Mouse (Mus musculus) stomach, embryonic 16.5 days (tissue): ENCODE results near the gene Aco1. TPM values are rescaled to one million over a fixed set of nuclear protein-coding genes. Genes with fewer than 3 reads are reported as not detected.

Experiments
- ATAC-seq: fragments of 200-750 bp; cut with Nextera tagmentation; 2 replicates; pipeline ENCODE4 v1.8.0; 2017; ENCODE audit warnings: moderate number of reproducible peaks, moderate TSS enrichment; ENCODE audit not compliant: insufficient read depth, low FRiP score
- H3K27ac ChIP-seq: fragments of 300-500 bp; sonication (generic); 2 replicates; pipeline ENCODE4 v1.5.1; 2014; ENCODE audit warnings: low read length
- H3K27me3 ChIP-seq: fragments of 300-500 bp; sonication (generic); 2 replicates; pipeline ENCODE4 v1.6.1; 2014; ENCODE audit warnings: low read length, control low read depth, mixed read lengths; ENCODE audit not compliant: control insufficient read depth, insufficient read depth
- H3K36me3 ChIP-seq: fragments of 300-500 bp; sonication (generic); 2 replicates; pipeline ENCODE4 v1.6.1; 2014; ENCODE audit warnings: low read length; ENCODE audit not compliant: control insufficient read depth, insufficient read depth
- H3K4me1 ChIP-seq: fragments of 300-500 bp; sonication (generic); 2 replicates; pipeline ENCODE4 v1.6.1; 2014; ENCODE audit warnings: low read length, control low read depth, mixed read lengths; ENCODE audit not compliant: control insufficient read depth, insufficient read depth
- H3K4me2 ChIP-seq: fragments of 300-500 bp; sonication (generic); 2 replicates; pipeline ENCODE4 v1.6.1; 2014; ENCODE audit warnings: low read depth, low read length, mixed read lengths
- H3K4me3 ChIP-seq: fragments of 300-500 bp; sonication (generic); replicated peaks from 2 replicates; pipeline ENCODE4 v1.5.1; 2014; ENCODE audit warnings: mild to moderate bottlenecking, low read length
- H3K9ac ChIP-seq: fragments of 300-500 bp; sonication (generic); 2 replicates; pipeline ENCODE4 v1.6.1; 2014; ENCODE audit warnings: low read length
- H3K9me3 ChIP-seq: fragments of 300-500 bp; sonication (generic); replicated peaks from 2 replicates; pipeline ENCODE4 v1.6.1; 2016; ENCODE audit warnings: low read length, control low read depth; ENCODE audit not compliant: control insufficient read depth
- WGBS: fragments of 180-500 bp; shearing (Covaris S2); extraction: QIAGEN DNeasy Blood & Tissue Kit; methylation state at CpG from one replicate; pipeline ENCODE4 v1.1.7; 2014; 5-methylcytosine and 5-hydroxymethylcytosine counted together
- polyA plus RNA-seq: library from polyadenylated mRNA; unstranded; fragments of >200 nt; fragmentation: Nextera tagmentation; extraction: Ambion mirVana; gene quantifications from 2 replicates; pipeline ENCODE4 v1.2.1, GENCODE M21; 2015

Gene Aco1
- polyA plus RNA-seq, 1 experiment from 2014 or later = 66.3 TPM

- Histone ChIP-seq H3K36me3 (peaks cover 8% of the 10 kb centered on the region; the same call in 1 of the 2 replicates), H3K27me3 (no peaks in the 10 kb centered on the region), H3K9me3 (no peaks in the 10 kb centered on the region), H3K9ac (no peak overlapping the region), H3K27ac (no peak overlapping the region), H3K4me2 (no peak overlapping the region), H3K4me1 (no peaks in the 10 kb centered on the region), H3K4me3 (no peak overlapping the region)
- WGBS = 78% methylated on average over 4 of the region's 4 CpGs
- ATAC-seq = no peak
These were observed 28.6 kb downstream of the Aco1 start for GRCm38 (mm10) chr4:40171477-40171876.

DNA sequence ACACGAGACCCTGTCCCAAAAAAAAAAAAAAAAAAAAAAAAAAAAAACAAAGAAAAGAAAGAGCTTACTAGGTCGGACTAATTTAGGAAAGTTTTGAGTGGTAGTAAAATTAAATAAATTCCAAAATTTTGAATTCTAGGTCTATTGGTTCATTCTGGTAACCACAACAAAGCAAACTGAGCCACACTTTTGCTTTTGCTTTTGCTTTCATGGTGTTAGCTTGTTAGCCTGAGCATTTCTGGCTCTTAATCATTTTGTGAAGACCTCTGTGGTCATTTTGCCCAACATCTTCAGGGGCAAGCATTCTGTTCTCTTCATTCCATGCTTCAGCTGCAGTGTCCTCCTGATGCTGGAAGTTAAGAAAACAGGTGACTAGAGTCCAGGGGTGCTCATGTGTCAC lies 29.5 kb downstream of the Aco1 start:
- no peak overlapping the region for H3K4me2 ChIP-seq
- H3K9me3 ChIP-seq = no peaks in the 10 kb centered on the region
- H3K9ac ChIP-seq = no peak overlapping the region
- peaks cover 8% of the 10 kb centered on the region; the same call in 1 of the 2 replicates for H3K36me3 ChIP-seq
- no peaks in the 10 kb centered on the region for H3K4me1 ChIP-seq
- WGBS = 83% methylated on average over 2 of the region's 2 CpGs
- H3K4me3 ChIP-seq = no peak overlapping the region
- H3K27ac ChIP-seq = no peak overlapping the region
- no peaks in the 10 kb centered on the region for H3K27me3 ChIP-seq
- ATAC-seq = no peak

DNA sequence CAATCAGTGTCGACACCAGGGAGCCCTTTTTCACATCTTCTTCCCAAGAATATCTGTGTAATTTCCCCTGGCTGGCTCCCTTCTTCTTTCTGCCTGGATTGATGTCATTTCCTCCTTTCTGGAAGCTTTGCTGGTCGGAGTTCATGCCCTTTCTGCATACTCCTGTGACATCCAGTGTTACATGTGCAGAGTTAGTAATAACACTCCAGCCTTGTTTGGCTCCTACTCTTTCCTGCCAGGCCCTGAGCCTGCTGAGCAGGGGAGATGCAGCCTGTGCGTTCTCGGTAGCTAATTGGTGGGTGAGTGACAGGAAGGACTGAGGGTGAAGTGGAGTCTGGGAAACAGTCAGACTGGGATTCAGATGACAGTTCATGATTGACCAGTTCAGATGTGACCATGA lies 31.4 kb downstream of the Aco1 start:
- no peaks in the 10 kb centered on the region for H3K4me1 ChIP-seq
- peaks cover 4% of the 10 kb centered on the region; the same call in 1 of the 2 replicates for H3K36me3 ChIP-seq
- H3K9me3 ChIP-seq = no peaks in the 10 kb centered on the region
- H3K9ac ChIP-seq = no peak overlapping the region
- 58% methylated on average over 4 of the region's 4 CpGs for WGBS
- H3K27ac ChIP-seq = no peak overlapping the region
- no peak overlapping the region for H3K4me3 ChIP-seq
- ATAC-seq = no peak
- H3K4me2 ChIP-seq = no peak overlapping the region
- H3K27me3 ChIP-seq = no peaks in the 10 kb centered on the region

DNA sequence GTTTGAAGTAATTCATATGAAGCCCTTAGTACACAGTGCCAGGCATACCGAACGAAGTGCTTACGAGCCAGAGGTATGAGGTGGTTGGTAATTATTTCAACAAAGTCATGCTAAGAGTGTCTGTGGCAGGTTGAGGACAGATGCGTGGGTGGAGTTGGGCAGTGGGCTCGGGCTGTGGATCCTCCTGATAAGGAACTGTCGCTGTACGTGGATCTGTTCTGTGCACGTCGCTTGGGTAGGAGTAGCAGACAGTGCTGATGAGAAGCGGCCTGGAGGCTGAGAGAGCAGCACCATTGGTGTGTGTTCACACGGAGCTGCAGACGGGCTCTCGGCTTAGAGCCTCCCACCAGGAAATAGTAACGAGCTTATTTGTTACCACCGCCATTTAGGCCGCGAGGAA lies 35.7 kb downstream of the Aco1 start:
- Histone ChIP-seq H3K4me2 (no peak overlapping the region), H3K36me3 (peaks cover 10% of the 10 kb centered on the region), H3K9me3 (no peaks in the 10 kb centered on the region), H3K9ac (no peak overlapping the region), H3K27ac (no peak overlapping the region), H3K4me1 (no peaks in the 10 kb centered on the region), H3K27me3 (no peaks in the 10 kb centered on the region), H3K4me3 (no peak overlapping the region)
- ATAC-seq = no peak
- 90% methylated on average over 17 of the region's 17 CpGs for WGBS

DNA sequence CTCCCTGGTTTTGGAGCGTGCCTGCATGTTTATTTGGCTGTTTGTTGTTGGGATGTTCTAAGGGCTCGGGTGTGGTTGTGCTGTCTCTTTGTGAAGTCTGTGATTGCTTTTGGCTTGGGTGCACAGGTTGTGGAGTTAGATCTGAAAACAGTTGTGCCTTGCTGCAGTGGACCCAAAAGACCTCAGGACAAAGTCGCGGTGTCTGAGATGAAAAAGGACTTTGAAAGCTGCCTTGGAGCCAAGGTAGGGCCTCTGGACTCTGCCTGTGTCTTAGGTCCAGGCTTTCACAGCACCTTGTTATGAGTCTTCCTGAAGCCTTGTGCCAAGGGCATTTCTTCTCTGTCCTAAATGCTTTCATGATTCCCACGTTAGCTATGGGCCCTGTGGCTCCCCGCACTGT lies 37.2 kb downstream of the Aco1 start:
- Histone ChIP-seq H3K9me3 (no peaks in the 10 kb centered on the region), H3K36me3 (peaks cover 16% of the 10 kb centered on the region), H3K4me2 (no peak overlapping the region), H3K9ac (no peak overlapping the region), H3K27ac (no peak overlapping the region), H3K27me3 (no peaks in the 10 kb centered on the region), H3K4me3 (no peak overlapping the region), H3K4me1 (no peaks in the 10 kb centered on the region)
- ATAC-seq = no peak
- 92% methylated on average over 6 of the region's 6 CpGs for WGBS

DNA sequence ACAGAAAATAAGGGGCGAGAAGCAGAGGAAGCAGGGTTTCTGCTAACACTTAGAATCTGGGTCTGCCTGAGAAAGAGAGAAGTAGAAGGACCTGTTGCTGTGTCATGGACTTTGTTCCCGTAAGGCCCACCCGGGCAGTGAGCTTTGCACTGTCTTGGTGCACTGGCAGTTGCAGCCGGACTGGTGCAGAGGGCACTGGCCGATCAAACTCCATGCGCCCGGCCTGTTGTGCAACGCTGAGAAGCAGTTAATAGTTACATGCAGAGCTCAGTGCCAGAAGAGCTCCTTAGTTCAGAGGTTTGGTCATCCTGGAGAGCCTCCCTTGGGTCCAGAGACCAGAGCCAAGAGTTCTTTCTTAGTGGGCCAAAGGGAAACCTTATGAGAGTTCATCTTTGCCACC lies 38.8 kb downstream of the Aco1 start:
- peaks cover 16% of the 10 kb centered on the region for H3K36me3 ChIP-seq
- no peak overlapping the region for H3K27ac ChIP-seq
- H3K9ac ChIP-seq = no peak overlapping the region
- H3K4me1 ChIP-seq = no peaks in the 10 kb centered on the region
- H3K27me3 ChIP-seq = no peaks in the 10 kb centered on the region
- ATAC-seq = peak; percentile 39; the same call in 1 of the 2 replicates
- H3K4me2 ChIP-seq = no peak overlapping the region
- 92% methylated on average over 8 of the region's 8 CpGs for WGBS
- no peak overlapping the region for H3K4me3 ChIP-seq
- H3K9me3 ChIP-seq = no peaks in the 10 kb centered on the region

- Histone ChIP-seq H3K4me1 (no peaks in the 10 kb centered on the region), H3K27me3 (no peaks in the 10 kb centered on the region), H3K9ac (no peak overlapping the region), H3K9me3 (no peaks in the 10 kb centered on the region), H3K27ac (no peak overlapping the region), H3K36me3 (peaks cover 26% of the 10 kb centered on the region), H3K4me2 (no peak overlapping the region), H3K4me3 (no peak overlapping the region)
- ATAC-seq = no peak
- WGBS = 35% methylated on average over 14 of the region's 14 CpGs
These were observed 39.9 kb downstream of the Aco1 start for GRCm38 (mm10) chr4:40182651-40183320.

GRCm38 (mm10) chr4:40183781-40184180 lies 40.9 kb downstream of the Aco1 start:
- no peak for ATAC-seq
- Histone ChIP-seq H3K9me3 (no peaks in the 10 kb centered on the region), H3K36me3 (peaks cover 23% of the 10 kb centered on the region), H3K4me1 (no peaks in the 10 kb centered on the region), H3K27ac (no peak overlapping the region), H3K27me3 (no peaks in the 10 kb centered on the region), H3K4me2 (no peak overlapping the region), H3K4me3 (no peak overlapping the region), H3K9ac (no peak overlapping the region)
- 91% methylated on average over 6 of the region's 6 CpGs for WGBS

GRCm38 (mm10) chr4:40184470-40184869 lies 41.6 kb downstream of the Aco1 start:
- H3K27ac ChIP-seq = no peak overlapping the region
- ATAC-seq = no peak; the same call in 1 of the 2 replicates
- H3K4me1 ChIP-seq = no peaks in the 10 kb centered on the region
- no peak overlapping the region for H3K4me2 ChIP-seq
- no peak overlapping the region for H3K9ac ChIP-seq
- WGBS = 71% methylated on average over 5 of the region's 5 CpGs
- H3K36me3 ChIP-seq = peaks cover 25% of the 10 kb centered on the region
- no peak overlapping the region for H3K4me3 ChIP-seq
- no peaks in the 10 kb centered on the region for H3K27me3 ChIP-seq
- no peaks in the 10 kb centered on the region for H3K9me3 ChIP-seq
